9 mouse cellular contexts compared by ENCODE assay signal in the genomic region with DNA sequence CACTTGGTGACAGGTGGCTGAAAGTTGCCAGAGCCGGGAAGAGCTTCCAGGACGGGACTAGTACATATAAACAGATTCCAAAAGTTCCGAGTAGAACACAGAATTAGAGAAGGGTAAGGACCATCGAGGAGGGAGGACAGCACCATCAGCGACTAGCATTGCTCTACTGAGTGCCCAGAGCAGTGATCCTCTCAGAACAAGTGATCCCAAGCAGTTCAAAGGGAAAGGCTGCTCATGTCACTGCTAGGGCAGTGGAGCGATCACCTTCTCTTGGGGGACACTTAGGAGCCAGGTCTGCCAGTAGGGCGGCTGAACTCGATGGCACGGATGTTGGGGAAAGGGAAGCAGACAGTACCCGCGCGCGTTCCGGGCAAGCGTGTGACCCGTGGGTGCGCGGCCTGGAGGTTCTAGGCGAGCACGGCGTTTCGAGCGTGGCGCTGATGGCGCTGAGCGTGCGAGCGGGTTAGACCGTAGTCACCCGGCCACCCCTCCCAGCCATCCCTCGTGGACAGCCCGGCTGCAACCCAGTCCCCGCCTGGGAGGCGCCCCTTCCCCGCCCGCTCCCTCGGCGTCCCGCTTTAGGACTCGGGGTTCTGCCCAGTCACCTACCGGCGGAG. TPM values are rescaled to one million over a fixed set of nuclear protein-coding genes. Genes with fewer than 3 reads are reported as not detected.
DNase-seq lines count a peak whose midpoint lies in the region; ATAC-seq and TF ChIP-seq lines count a peak whose summit lies in the region.
"Had no signal": no experiment of that assay in that cellular context is flagged by ENCODE, and none has a peak within 500 bp of the region (broad histone marks: within the 10 kb centered on the region; RNA-seq: fewer than 3 reads in every experiment).

No protein-coding gene starts in this region.

- H3K27ac ChIP-seq in heart, embryonic 12.5 days (ENCODE audit: poor library complexity, severe bottlenecking): peak overlapping the region; percentile 40
- peak overlapping the region; percentile 96 for H3K27ac ChIP-seq in hindbrain, embryonic 10.5 days
- peak overlapping the region; percentile 92 for H3K27ac ChIP-seq in midbrain, embryonic 10.5 days (replicated peaks)

- H3K4me3 ChIP-seq in heart, embryonic 12.5 days: peak overlapping the region; percentile 57
- H3K4me3 ChIP-seq in G1E (ENCODE audit: low read depth, low read length): peak overlapping the region; percentile 89
- H3K4me3 ChIP-seq in hindbrain, embryonic 10.5 days: peak overlapping the region; percentile 80
- peak overlapping the region; percentile 67 for H3K4me3 ChIP-seq in midbrain, embryonic 10.5 days

- under 1% methylated on average over 42 of the region's 42 CpGs for WGBS in heart, embryonic 12.5 days
- WGBS in hindbrain, embryonic 10.5 days: under 1% methylated on average over 42 of the region's 42 CpGs
- WGBS in midbrain, embryonic 10.5 days: 1% methylated on average over 42 of the region's 42 CpGs

- DNase-seq in heart, adult 9 months (ENCODE audit: low spot score in 2 of 2): no peak
- no peak for DNase-seq in G1E (ENCODE audit: low spot score)
- no peak for DNase-seq in hindbrain, embryonic 10.5 days (ENCODE audit: low spot score)
- no peak for DNase-seq in midbrain, embryonic 10.5 days (ENCODE audit: low spot score)
- DNase-seq in adrenal gland, postnatal 14 days: no peak
- no peak for DNase-seq in left cerebral cortex, postnatal 14 days (ENCODE audit: low spot score in 2 of 2)
- DNase-seq in thymus, postnatal 4 days: no peak

- ATAC-seq in heart, embryonic 12.5 days (ENCODE audit: insufficient number of reproducible peaks, low FRiP score): no peak
- no peak for ATAC-seq in G1E (ENCODE audit: extremely low read depth, insufficient number of reproducible peaks, low FRiP score, poor library complexity, severe bottlenecking)

- H3K27me3 ChIP-seq in heart, embryonic 12.5 days (replicated peaks): no peaks in the 10 kb centered on the region
- peaks cover 18% of the 10 kb centered on the region for H3K27me3 ChIP-seq in G1E (ENCODE audit: insufficient read depth, low read length)
- no peaks in the 10 kb centered on the region for H3K27me3 ChIP-seq in hindbrain, embryonic 10.5 days (ENCODE audit: insufficient read depth, poor library complexity, severe bottlenecking)
- no peaks in the 10 kb centered on the region for H3K27me3 ChIP-seq in midbrain, embryonic 10.5 days (ENCODE audit: low read depth, poor library complexity, severe bottlenecking)
- H3K27me3 ChIP-seq: Patski had no signal

- H3K9ac ChIP-seq in heart, embryonic 12.5 days: peak overlapping the region; percentile 77

- no peak for TF ChIP-seq CTCF in G1E (IDR thresholded peaks at IDR 0.05; ENCODE audit: low read depth, low read length)

- peaks cover 36% of the 10 kb centered on the region for H3K4me1 ChIP-seq in heart, embryonic 12.5 days (replicated peaks)
- peaks cover 72% of the 10 kb centered on the region for H3K4me1 ChIP-seq in G1E (ENCODE audit: insufficient read depth, low read depth, low read length)
- peaks cover 73% of the 10 kb centered on the region for H3K4me1 ChIP-seq in hindbrain, embryonic 10.5 days (replicated peaks)
- H3K4me1 ChIP-seq in midbrain, embryonic 10.5 days: peaks cover 75% of the 10 kb centered on the region

- intact Hi-C loops in left cerebral cortex, postnatal 14 days (cut with DNase I): loop anchor here (5.0 kb wide), 1 partner anchor 60 kb away; no protein-coding TSS in a partner anchor

- peak overlapping the region; percentile 86 for H3K4me2 ChIP-seq in heart, embryonic 12.5 days

- no peaks in the 10 kb centered on the region for H3K36me3 ChIP-seq in heart, embryonic 12.5 days
- peaks cover 20% of the 10 kb centered on the region for H3K36me3 ChIP-seq in G1E (replicated peaks)
- no peaks in the 10 kb centered on the region for H3K36me3 ChIP-seq in hindbrain, embryonic 10.5 days
- no peaks in the 10 kb centered on the region for H3K36me3 ChIP-seq in midbrain, embryonic 10.5 days

- H3K9me3 ChIP-seq in heart, embryonic 12.5 days (replicated peaks): no peaks in the 10 kb centered on the region
- no peaks in the 10 kb centered on the region for H3K9me3 ChIP-seq in G1E (replicated peaks)
- H3K9me3 ChIP-seq in hindbrain, embryonic 10.5 days: no peaks in the 10 kb centered on the region
- no peaks in the 10 kb centered on the region for H3K9me3 ChIP-seq in midbrain, embryonic 10.5 days (replicated peaks)

RNA-seq across cellular contexts. Expression of gene Map3k14, which starts 0.4 kb away (rescaled TPM):
- 2.0 and 2.6 TPM in 2 replicates for polyA plus RNA-seq in heart, embryonic 12.5 days (2016; fragmentation: Nextera tagmentation; extraction: Ambion mirVana)
- total RNA-seq in G1E (2014; fragmentation: Nextera tagmentation): 10.1 and 10.8 TPM in 2 replicates
- total RNA-seq in G1E (2017): 3.3 and 4.9 TPM in 2 replicates
- polyA plus RNA-seq in G1E (2012): 9.4 and 10.8 TPM in 2 replicates
- 3.9 and 4.2 TPM in 2 replicates for polyA plus RNA-seq in hindbrain, embryonic 10.5 days (2016; fragmentation: Nextera tagmentation; extraction: Ambion mirVana)
- polyA plus RNA-seq in midbrain, embryonic 10.5 days (2016; fragmentation: Nextera tagmentation; extraction: Ambion mirVana): 4.4 and 5.4 TPM in 2 replicates
- 6.5 and 8.7 TPM in 2 replicates for total RNA-seq in adrenal gland, postnatal 14 days (2021)
- total RNA-seq in left cerebral cortex, postnatal 14 days (2021): 1 to 10 TPM; 2.6 to 3.8 TPM

RNA-seq across cellular contexts. Expression of gene Spata32, which starts 48.6 kb away (rescaled TPM):
- polyA plus RNA-seq in heart, embryonic 12.5 days (2016; fragmentation: Nextera tagmentation; extraction: Ambion mirVana): not detected in 2 replicates
- not detected in 2 replicates for total RNA-seq in G1E (2014; fragmentation: Nextera tagmentation)
- 0.16 TPM in 1 of 2 replicates, not detected in the other for total RNA-seq in G1E (2017)
- not detected in 2 replicates for polyA plus RNA-seq in G1E (2012)
- not detected in 2 replicates for polyA plus RNA-seq in hindbrain, embryonic 10.5 days (2016; fragmentation: Nextera tagmentation; extraction: Ambion mirVana)
- polyA plus RNA-seq in midbrain, embryonic 10.5 days (2016; fragmentation: Nextera tagmentation; extraction: Ambion mirVana): not detected in 2 replicates
- not detected in 2 replicates for total RNA-seq in adrenal gland, postnatal 14 days (2021)
- 1 to 10 TPM; 1.0 to 1.2 TPM for total RNA-seq in left cerebral cortex, postnatal 14 days (2021)
- polyA plus RNA-seq: Patski had no signal

RNA-seq across cellular contexts. Expression of gene 1700023F06Rik, which starts 58.5 kb away (rescaled TPM):
- 0.17 TPM in 1 of 2 replicates, not detected in the other for polyA plus RNA-seq in heart, embryonic 12.5 days (2016; fragmentation: Nextera tagmentation; extraction: Ambion mirVana)
- total RNA-seq in G1E (2014; fragmentation: Nextera tagmentation): not detected in 2 replicates
- total RNA-seq in G1E (2017): not detected in 2 replicates
- polyA plus RNA-seq in G1E (2012): not detected in 2 replicates
- 0.24 and 0.27 TPM in 2 replicates for polyA plus RNA-seq in hindbrain, embryonic 10.5 days (2016; fragmentation: Nextera tagmentation; extraction: Ambion mirVana)
- 0.10 and 0.11 TPM in 2 replicates for polyA plus RNA-seq in midbrain, embryonic 10.5 days (2016; fragmentation: Nextera tagmentation; extraction: Ambion mirVana)
- total RNA-seq in adrenal gland, postnatal 14 days (2021): 0.45 and 0.93 TPM in 2 replicates
- 1 to 10 TPM; 2.3 TPM for total RNA-seq in left cerebral cortex, postnatal 14 days (2021)

Comparison
In these comparisons a context has a peak if more than half of its experiments do, and no peak if none do; other contexts are left out.
1. H3K27ac ChIP-seq: peak in every context shown above with its lines; median percentile 96 in hindbrain, embryonic 10.5 days; 92 in midbrain, embryonic 10.5 days; 40 in heart, embryonic 12.5 days.